Mouse (Mus musculus) MEL (cell line): ENCODE data around the gene Trmt61a. TPM values are rescaled to one million over a fixed set of nuclear protein-coding genes. Genes with fewer than 3 reads are reported as not detected.

ENCODE experiments used
- DNase-seq: peaks from one replicate; pipeline ENCODE4 v3.0.0; 2011; ENCODE audit warnings: low read depth, low spot score
- H3K27ac ChIP-seq: 2 replicates; pipeline ENCODE4 v1.5.1; 2012; ENCODE audit warnings: low read depth, mild to moderate bottlenecking, control low read depth, low read length, moderate library complexity; ENCODE audit not compliant: control insufficient read depth
- H3K27me3 ChIP-seq, 2 experiments: fragments of 150-350 bp in 1 of 2; sonication (generic) in 1 of 2; 2 replicates each; pipeline ENCODE4 v1.6.1; 2012; ENCODE audit warnings: low read length in 2 of 2, mild to moderate bottlenecking in 2 of 2, improper control_type of control experiment in 1 of 2, moderate library complexity in 1 of 2; ENCODE audit not compliant: insufficient read depth in 2 of 2, control insufficient read depth in 1 of 2
- H3K36me3 ChIP-seq, 2 experiments: 2 replicates each; pipeline ENCODE4 v1.6.1; 2012 to 2014; ENCODE audit warnings: low read length in 2 of 2, improper control_type of control experiment in 1 of 2, inconsistent platforms in 1 of 2, mild to moderate bottlenecking in 1 of 2; ENCODE audit not compliant: insufficient read depth in 2 of 2, control insufficient read depth in 1 of 2
- H3K4me1 ChIP-seq, 2 experiments: fragments of 150-350 bp in 1 of 2; sonication (generic) in 1 of 2; 2 replicates each; pipeline ENCODE4 v1.6.1; 2012; ENCODE audit warnings: low read length in 2 of 2, improper control_type of control experiment in 1 of 2, mild to moderate bottlenecking in 1 of 2; ENCODE audit not compliant: insufficient read depth in 2 of 2, control insufficient read depth in 1 of 2
- H3K4me3 ChIP-seq, 2 experiments: fragments of 150-350 bp in 1 of 2; sonication (generic) in 1 of 2; 2 replicates each; pipeline ENCODE4 v1.5.1; 2012; ENCODE audit warnings: low read depth in 2 of 2, low read length in 2 of 2, mild to moderate bottlenecking in 2 of 2, moderate library complexity in 2 of 2, control low read depth in 1 of 2, improper control_type of control experiment in 1 of 2; ENCODE audit not compliant: control insufficient read depth in 1 of 2, insufficient read depth in 1 of 2
- H3K79me2 ChIP-seq: 2 replicates; pipeline ENCODE4 v1.6.1; 2012; ENCODE audit warnings: mild to moderate bottlenecking, low read length, moderate library complexity; ENCODE audit not compliant: control insufficient read depth, poor library complexity, insufficient read depth
- H3K9ac ChIP-seq: 2 replicates; pipeline ENCODE4 v1.6.1; 2012; ENCODE audit warnings: low read depth, mild to moderate bottlenecking, control low read depth, low read length, moderate library complexity; ENCODE audit not compliant: control insufficient read depth, poor library complexity, severe bottlenecking
- H3K9me3 ChIP-seq: fragments of 150-350 bp; sonication (generic); replicated peaks from 2 replicates; pipeline ENCODE4 v1.6.1; 2012; ENCODE audit warnings: mild to moderate bottlenecking, low read length, improper control_type of control experiment, moderate library complexity; ENCODE audit not compliant: insufficient read depth
- BHLHE40 ChIP-seq: IDR thresholded peaks from 2 replicates; pipeline ENCODE4 v1.6.1; 2012; ENCODE audit warnings: low read depth, mild to moderate bottlenecking, inconsistent platforms, low read length, improper control_type of control experiment, borderline replicate concordance
- CHD2 ChIP-seq: IDR thresholded peaks from 2 replicates; pipeline ENCODE4 v1.6.1; 2011; ENCODE audit warnings: low read length, improper control_type of control experiment
- CTCF ChIP-seq, 3 experiments: IDR thresholded peaks in 2 of 3; conservative IDR thresholded peaks in 1 of 3; 2 replicates each; pipeline ENCODE4 v1.5.1; 2011 to 2012; ENCODE audit warnings: low read length in 3 of 3, low read depth in 2 of 3, mild to moderate bottlenecking in 2 of 3, improper control_type of control experiment in 1 of 3, inconsistent platforms in 1 of 3, mixed read lengths in 1 of 3, moderate library complexity in 1 of 3; ENCODE audit not compliant: control insufficient read depth in 1 of 3, insufficient read depth in 1 of 3, poor library complexity in 1 of 3, severe bottlenecking in 1 of 3
- ELF1 ChIP-seq: IDR thresholded peaks from 2 replicates; pipeline ENCODE4 v1.6.1; 2014; ENCODE audit warnings: low read depth, mild to moderate bottlenecking, inconsistent platforms, low read length, improper control_type of control experiment, moderate library complexity
- EP300 ChIP-seq, 2 experiments: IDR thresholded peaks; 2 replicates each; pipeline ENCODE4 v1.6.1; 2011; ENCODE audit warnings: improper control_type of control experiment in 2 of 2, low read length in 2 of 2, low read depth in 1 of 2, mild to moderate bottlenecking in 1 of 2
- ETS1 ChIP-seq: IDR thresholded peaks from 2 replicates; pipeline ENCODE4 v1.6.1; 2012; ENCODE audit warnings: low read depth, mild to moderate bottlenecking, inconsistent platforms, low read length, improper control_type of control experiment, moderate library complexity
- GATA1 ChIP-seq: IDR thresholded peaks from 2 replicates; pipeline ENCODE4 v1.6.1; 2011; ENCODE audit warnings: low read depth, low read length, improper control_type of control experiment
- HCFC1 ChIP-seq: IDR thresholded peaks from 2 replicates; pipeline ENCODE4 v1.6.1; 2012; ENCODE audit warnings: low read depth, mild to moderate bottlenecking, inconsistent platforms, low read length, improper control_type of control experiment, moderate library complexity
- MAX ChIP-seq: IDR thresholded peaks from 2 replicates; pipeline ENCODE4 v1.6.1; 2011; ENCODE audit warnings: low read length, improper control_type of control experiment
- MAZ ChIP-seq: IDR thresholded peaks from 2 replicates; pipeline ENCODE4 v1.6.1; 2012; ENCODE audit warnings: low read depth, mild to moderate bottlenecking, inconsistent platforms, low read length, improper control_type of control experiment
- MXI1 ChIP-seq: IDR thresholded peaks from 2 replicates; pipeline ENCODE4 v1.6.1; 2011; ENCODE audit warnings: mild to moderate bottlenecking, low read depth, low read length, improper control_type of control experiment
- NELFE ChIP-seq: IDR thresholded peaks from 2 replicates; pipeline ENCODE4 v1.6.1; 2011; ENCODE audit warnings: low read depth, low read length, improper control_type of control experiment
- POLR2A ChIP-seq, 2 experiments: IDR thresholded peaks; 2 replicates each; pipeline ENCODE4 v1.6.1; 2011 to 2012; ENCODE audit warnings: low read length in 2 of 2, mild to moderate bottlenecking in 2 of 2, control low read depth in 1 of 2, improper control_type of control experiment in 1 of 2, low read depth in 1 of 2, moderate library complexity in 1 of 2; ENCODE audit not compliant: control insufficient read depth in 1 of 2, insufficient read depth in 1 of 2, poor library complexity in 1 of 2
- RAD21 ChIP-seq: IDR thresholded peaks from 2 replicates; pipeline ENCODE4 v1.6.1; 2011; ENCODE audit warnings: mild to moderate bottlenecking, low read depth, low read length, improper control_type of control experiment
- RCOR1 ChIP-seq: IDR thresholded peaks from 2 replicates; pipeline ENCODE4 v1.6.1; 2012; ENCODE audit warnings: low read depth, mild to moderate bottlenecking, inconsistent platforms, low read length, improper control_type of control experiment
- SIN3A ChIP-seq: IDR thresholded peaks from 2 replicates; pipeline ENCODE4 v1.6.1; 2012; ENCODE audit warnings: low read length, improper control_type of control experiment, inconsistent platforms
- SMC3 ChIP-seq: IDR thresholded peaks from 2 replicates; pipeline ENCODE4 v1.6.1; 2011; ENCODE audit warnings: low read depth, low read length, improper control_type of control experiment
- TBP ChIP-seq: IDR thresholded peaks from 2 replicates; pipeline ENCODE4 v1.8.0; 2011; ENCODE audit warnings: low read depth, low read length, improper control_type of control experiment
- USF2 ChIP-seq, 2 experiments: IDR thresholded peaks; 2 replicates each; pipeline ENCODE4 v1.6.1; 2011 to 2012; ENCODE audit warnings: improper control_type of control experiment in 2 of 2, low read length in 2 of 2, borderline replicate concordance in 1 of 2, inconsistent platforms in 1 of 2, low read depth in 1 of 2, mild to moderate bottlenecking in 1 of 2; ENCODE audit not compliant: insufficient read depth in 1 of 2
- ZC3H11A ChIP-seq: IDR thresholded peaks from 2 replicates; pipeline ENCODE4 v1.6.1; 2012; ENCODE audit warnings: low read depth, mild to moderate bottlenecking, inconsistent platforms, low read length, improper control_type of control experiment
- ZKSCAN1 ChIP-seq: IDR thresholded peaks from 2 replicates; pipeline ENCODE4 v1.6.1; 2012; ENCODE audit warnings: low read depth, mild to moderate bottlenecking, inconsistent platforms, low read length, improper control_type of control experiment, moderate library complexity
- ZMIZ1 ChIP-seq: IDR thresholded peaks from 2 replicates; pipeline ENCODE4 v1.6.1; 2012; ENCODE audit warnings: low read depth, mild to moderate bottlenecking, inconsistent platforms, low read length, improper control_type of control experiment, moderate library complexity
- ZNF384 ChIP-seq: IDR thresholded peaks from 2 replicates; pipeline ENCODE4 v1.6.1; 2012; ENCODE audit warnings: low read depth, mild to moderate bottlenecking, inconsistent platforms, low read length, improper control_type of control experiment
- polyA plus RNA-seq, 2 experiments: library from polyadenylated mRNA; stranded (reverse) in 1 of 2; unstranded in 1 of 2; fragments of >175 nt in 1 of 2; fragments of >200 nt in 1 of 2; gene quantifications; 2 replicates each; pipeline versions ENCODE4 v1.2.1 to v1.2.4; 2012; ENCODE audit warnings: low replicate concordance in 2 of 2, low read depth in 1 of 2; ENCODE audit not compliant: insufficient read length in 2 of 2, insufficient read depth in 1 of 2, missing spikeins in 1 of 2
- total RNA-seq: library from RNA; depleted of rRNA; stranded (reverse); fragments of 300-350 nt; gene quantifications from 2 replicates; pipeline ENCODE4 v1.2.3, GENCODE M21; 2012

Gene Trmt61a
- total and polyA plus RNA-seq, 3 experiments = 41.4 to 77.5 TPM; not detected in 1

DNA sequence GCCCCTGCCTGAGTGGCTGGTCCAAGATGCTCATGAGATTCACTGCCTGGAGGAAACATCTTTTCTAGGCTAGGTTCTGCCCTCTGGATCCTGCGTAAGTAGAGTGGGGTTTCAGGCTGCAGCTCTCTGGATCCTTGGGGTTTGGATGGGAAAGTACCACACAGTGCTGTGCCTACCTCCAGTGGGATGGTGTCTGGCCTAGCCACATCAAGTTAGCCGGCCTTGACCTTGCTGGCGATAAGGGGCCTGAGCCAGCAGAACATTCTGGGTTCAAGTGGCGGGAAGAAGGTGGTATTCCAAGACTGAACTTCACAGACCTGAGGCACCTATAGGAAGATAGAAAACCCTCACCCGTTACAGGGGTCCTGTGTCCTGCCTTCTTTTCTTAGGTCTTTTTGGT is 10.5 kb upstream of the Trmt61a start:
- TF ChIP-seq RAD21 = no peak
- TF ChIP-seq RCOR1 = no peak
- TF ChIP-seq ELF1 = no peak
- TF ChIP-seq MXI1 = no peak
- DNase-seq = no peak
- peaks cover 0 to 6% of the 10 kb centered on the region in 2 experiments; a peak in 2 of 4 replicates for H3K36me3 ChIP-seq
- no peak overlapping the region for H3K27ac ChIP-seq
- no peak overlapping the region for H3K9ac ChIP-seq
- H3K79me2 ChIP-seq = no peaks in the 10 kb centered on the region; the same call in 1 of the 2 replicates
- no peak overlapping the region for H3K4me3 ChIP-seq
- H3K9me3 ChIP-seq = no peaks in the 10 kb centered on the region
- no peaks in the 10 kb centered on the region for H3K27me3 ChIP-seq
- peaks cover 0 to 5% of the 10 kb centered on the region in 2 experiments; a peak in 2 of 4 replicates for H3K4me1 ChIP-seq

DNA sequence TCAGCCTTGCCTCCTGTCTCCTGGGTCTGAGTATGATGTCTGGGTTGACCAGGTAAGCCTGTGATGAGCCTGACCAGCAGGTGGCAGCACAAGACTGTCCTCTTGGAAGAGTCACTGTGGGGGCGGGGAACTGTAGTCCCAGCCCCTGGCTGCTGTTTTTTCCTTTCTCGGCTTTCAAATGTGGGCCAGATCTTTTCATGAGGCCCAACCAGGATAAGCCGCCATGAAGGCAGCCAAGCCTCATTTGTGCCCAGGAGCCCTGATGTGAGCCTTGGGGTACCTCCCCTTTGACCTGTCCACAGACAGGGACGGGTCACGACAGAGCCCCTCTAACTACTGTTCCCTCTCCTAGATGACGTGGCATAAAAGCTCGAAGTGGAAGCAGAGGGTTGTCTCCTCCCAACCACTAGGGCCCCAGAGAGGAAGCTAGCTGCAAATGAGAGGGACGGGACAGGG is 9.4 kb upstream of the Trmt61a start:
- Histone ChIP-seq H3K36me3 (peaks cover 0 to 3% of the 10 kb centered on the region in 2 experiments; a peak in 2 of 4 replicates), H3K4me1 (peaks cover 0 to 4% of the 10 kb centered on the region in 2 experiments; a peak in 2 of 4 replicates), H3K79me2 (no peaks in the 10 kb centered on the region; the same call in 1 of the 2 replicates), H3K9me3 (no peaks in the 10 kb centered on the region), H3K27me3 (no peaks in the 10 kb centered on the region), H3K4me3 (peak overlapping the region; percentile 62 to 71), H3K27ac (peak overlapping the region; percentile 84), H3K9ac (peak overlapping the region; percentile 87)
- TF ChIP-seq RCOR1 = 0 out of 2 replicates have a peak, but pooled peaks have one; percentile 9
- TF ChIP-seq BHLHE40 = peak; percentile 78
- peak; percentile 96 for TF ChIP-seq SMC3
- peak; percentile 97 for TF ChIP-seq RAD21
- 0 out of 2 replicates have a peak, but pooled peaks have one; percentile 29 for TF ChIP-seq ELF1
- no peak for TF ChIP-seq MXI1
- peak; percentile 23; the same call in 1 of the 2 replicates for TF ChIP-seq TBP
- peak; percentile 67 for TF ChIP-seq ZNF384
- peak; percentile 57 for TF ChIP-seq NELFE
- TF ChIP-seq SIN3A = peak; percentile 62
- peak; percentile 84 for TF ChIP-seq CHD2
- TF ChIP-seq HCFC1 = peak; percentile 46; the same call in 1 of the 2 replicates
- no peak for TF ChIP-seq USF2 (IDR thresholded peaks at IDR 0.05; ENCODE audit: borderline replicate concordance in 1 of 2, insufficient read depth in 1 of 2, low read depth in 1 of 2, low read length in 2 of 2)
- TF ChIP-seq CTCF (IDR thresholded peaks at IDR 0.05 in 2 of 3, conservative IDR thresholded peaks at IDR 0.05 in 1 of 3; ENCODE audit: control insufficient read depth in 1 of 3, insufficient read depth in 1 of 3, low read depth in 2 of 3, low read length in 3 of 3, poor library complexity in 1 of 3, severe bottlenecking in 1 of 3) = peak; percentile 84 to 98 (median 97)
- peak; percentile 94 for TF ChIP-seq ZC3H11A
- 0 out of 2 replicates have a peak, but pooled peaks have one; percentile 19 for TF ChIP-seq ZMIZ1
- no peak for TF ChIP-seq GATA1
- TF ChIP-seq POLR2A (IDR thresholded peaks at IDR 0.05; ENCODE audit: control insufficient read depth in 1 of 2, insufficient read depth in 1 of 2, low read depth in 1 of 2, low read length in 2 of 2, poor library complexity in 1 of 2) = peak; percentile 4 to 75; a peak in 2 of 4 replicates
- no peak for TF ChIP-seq ZKSCAN1
- no peak for TF ChIP-seq MAX
- TF ChIP-seq EP300 (IDR thresholded peaks at IDR 0.05; ENCODE audit: low read depth in 1 of 2, low read length in 2 of 2) = peak in 1 of 2 experiments; percentile 24; a peak in 1 of 4 replicates
- 0 out of 2 replicates have a peak, but pooled peaks have one; percentile 37 for TF ChIP-seq ETS1
- TF ChIP-seq MAZ = peak; percentile 76
- DNase-seq = peak; percentile 95
